Comparison of ENCODE assay signal across 16 mouse cellular contexts in genomic region chr1:156954216-156954615, GRCm38 (mm10). TPM values are rescaled to one million over a fixed set of nuclear protein-coding genes. Genes with fewer than 3 reads are reported as not detected.
A peak's percentile ranks its signal among the peaks of the same experiment; 100 is the strongest.
DNase-seq lines count a peak whose midpoint lies in the region; TF ChIP-seq lines count a peak whose summit lies in the region.
"Had no signal": no experiment of that assay in that cellular context is flagged by ENCODE, and none has a peak within 500 bp of the region (broad histone marks: within the 10 kb centered on the region; RNA-seq: fewer than 3 reads in every experiment).

No protein-coding gene starts in this region.

- TF ChIP-seq POLR2A in testis, adult 2 months (IDR thresholded peaks at IDR 0.05; ENCODE audit: control insufficient read depth, low read depth, low read length), result no peak

- no peak overlapping the region for H3K27ac ChIP-seq in heart, embryonic 10.5 days
- no peak overlapping the region for H3K27ac ChIP-seq in testis, adult 2 months (ENCODE audit: control insufficient read depth, insufficient read depth, low read depth, low read length)
- H3K27ac ChIP-seq: embryonic facial prominence, embryonic 10.5 days; embryonic facial prominence, embryonic 12.5 days; forebrain, embryonic 13.5 days had no signal

- H3K4me1 ChIP-seq in heart, embryonic 10.5 days, result peaks cover 29% of the 10 kb centered on the region
- peaks cover 4% of the 10 kb centered on the region for H3K4me1 ChIP-seq in testis, adult 2 months (ENCODE audit: control insufficient read depth, insufficient read depth, low read length)
- H3K4me1 ChIP-seq: forebrain, embryonic 13.5 days had no signal

- H3K4me3 ChIP-seq in heart, embryonic 10.5 days, result no peak overlapping the region
- peak overlapping the region; percentile 69 for H3K4me3 ChIP-seq in testis, adult 2 months (ENCODE audit: control insufficient read depth, low read depth, low read length)
- H3K4me3 ChIP-seq: embryonic facial prominence, embryonic 10.5 days; embryonic facial prominence, embryonic 12.5 days; forebrain, embryonic 13.5 days had no signal

- no peaks in the 10 kb centered on the region for H3K9me3 ChIP-seq in heart, embryonic 10.5 days
- H3K9me3 ChIP-seq: embryonic facial prominence, embryonic 10.5 days; embryonic facial prominence, embryonic 12.5 days; forebrain, embryonic 13.5 days had no signal

- no peak for TF ChIP-seq CTCF in testis, adult 2 months (IDR thresholded peaks at IDR 0.05; ENCODE audit: control insufficient read depth, insufficient read depth, insufficient replicate concordance, low read depth, low read length)

- 94% methylated on average over 12 of the region's 12 CpGs for WGBS in heart, embryonic 10.5 days

- peak; percentile 63 for DNase-seq in heart, embryonic 10.5 days (ENCODE audit: low spot score)
- DNase-seq in heart, adult 8-10 months (ENCODE audit: low spot score), result no peak
- peak; percentile 32 for DNase-seq in testis, postnatal 14 days (ENCODE audit: low spot score)
- no peak for DNase-seq in cerebellum, adult 9-11 months
- no peak for DNase-seq in cerebellum, adult 8-10 months
- DNase-seq: adrenal gland, adult 8-10 months; adrenal gland, postnatal 14 days; adrenal gland, postnatal 36 days; cerebellum, adult 11-12 months; cerebellum, adult 2 months; cerebellum, postnatal 10 days; cerebellum, postnatal 25 days had no signal

- no peaks in the 10 kb centered on the region for H3K36me3 ChIP-seq in heart, embryonic 10.5 days
- H3K36me3 ChIP-seq in testis, adult 2 months (ENCODE audit: control insufficient read depth, insufficient read depth, low read length), result no peaks in the 10 kb centered on the region
- H3K36me3 ChIP-seq: embryonic facial prominence, embryonic 10.5 days; embryonic facial prominence, embryonic 12.5 days had no signal

- no peaks in the 10 kb centered on the region for H3K27me3 ChIP-seq in heart, embryonic 10.5 days (ENCODE audit: insufficient read depth, poor library complexity, severe bottlenecking)
- H3K27me3 ChIP-seq in testis, adult 2 months (ENCODE audit: control insufficient read depth, insufficient read depth, low read length), result no peaks in the 10 kb centered on the region
- H3K27me3 ChIP-seq: embryonic facial prominence, embryonic 12.5 days; forebrain, embryonic 13.5 days had no signal

RNA-seq across cellular contexts. Expression of gene Ralgps2, which starts 14.8 kb away (rescaled TPM):
- 49.6 and 55.2 TPM in 2 replicates for polyA plus RNA-seq in heart, embryonic 10.5 days (2016; fragmentation: Nextera tagmentation; extraction: Ambion mirVana)
- total RNA-seq in heart, adult 8-10 months (2022), result 10 to 100 TPM in 1 of 4 experiments, 1 to 10 TPM in 3; 6.4 to 11.8 (median 8.7) TPM
- polyA plus RNA-seq in testis, adult 2 months (2012; rRNA removed), result 123 and 132 TPM in 2 replicates

Comparison
In these comparisons a context has a peak if more than half of its experiments do, and no peak if none do; other contexts are left out.
1. DNase-seq: peak in heart, embryonic 10.5 days (single experiment) and testis, postnatal 14 days (single experiment); none in heart, adult 8-10 months (single experiment), cerebellum, adult 9-11 months (single experiment) and cerebellum, adult 8-10 months (single experiment).